Mouse (Mus musculus) mature B cell (primary cell): ENCODE data around the gene Mlf2.

Source experiments
- in situ Hi-C: fragments of 300-500 bp; cut with MboI; formaldehyde crosslinking; loops from 2 replicates; pipeline ENCODE4 v1.14.3; 2019

Gene Mlf2

GRCm38 (mm10) chr6:124913214-124913613 lies 18.0 kb upstream of the Mlf2 start:
- in situ Hi-C loops, result no loop called here

DNA sequence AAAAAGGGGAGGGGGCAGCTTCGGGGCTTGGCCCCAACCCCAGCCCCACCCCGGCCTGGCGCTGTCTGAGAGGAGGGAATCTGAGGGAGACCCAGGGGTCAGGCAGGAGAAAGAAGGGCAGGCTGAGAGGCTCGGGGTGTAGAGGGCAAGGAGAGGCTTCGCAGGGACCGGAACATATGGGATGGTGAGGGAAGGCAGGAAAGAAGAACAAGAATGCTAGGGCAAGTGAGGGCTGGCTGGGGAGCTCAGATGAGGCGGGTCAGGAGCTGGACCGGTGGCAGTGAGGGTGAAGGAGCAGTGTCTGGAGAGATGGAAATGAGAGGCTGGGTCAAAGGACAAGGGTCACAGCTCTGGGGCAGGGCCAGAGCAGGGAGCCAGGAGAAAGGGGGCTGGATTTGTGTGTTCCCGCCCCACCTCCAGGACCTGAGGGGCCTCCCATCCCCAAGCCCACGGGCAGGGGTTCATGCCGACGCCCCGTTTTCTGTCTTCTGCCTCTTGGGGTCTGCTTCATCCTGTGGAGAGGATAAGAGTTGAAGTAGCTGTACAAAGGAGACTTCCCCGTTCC lies 17.4 kb upstream of the Mlf2 start:
- in situ Hi-C loops, result no loop called here

- in situ Hi-C loops, result no loop called here
Observed at GRCm38 (mm10) chr6:124914511-124914910, 16.7 kb upstream of the Mlf2 start.

- in situ Hi-C loops, result no loop called here
Observed at GRCm38 (mm10) chr6:124915160-124915941, 15.8 kb upstream of the Mlf2 start.

GRCm38 (mm10) chr6:124915942-124916694 lies 15.1 kb upstream of the Mlf2 start:
- in situ Hi-C loops, result no loop called here

DNA sequence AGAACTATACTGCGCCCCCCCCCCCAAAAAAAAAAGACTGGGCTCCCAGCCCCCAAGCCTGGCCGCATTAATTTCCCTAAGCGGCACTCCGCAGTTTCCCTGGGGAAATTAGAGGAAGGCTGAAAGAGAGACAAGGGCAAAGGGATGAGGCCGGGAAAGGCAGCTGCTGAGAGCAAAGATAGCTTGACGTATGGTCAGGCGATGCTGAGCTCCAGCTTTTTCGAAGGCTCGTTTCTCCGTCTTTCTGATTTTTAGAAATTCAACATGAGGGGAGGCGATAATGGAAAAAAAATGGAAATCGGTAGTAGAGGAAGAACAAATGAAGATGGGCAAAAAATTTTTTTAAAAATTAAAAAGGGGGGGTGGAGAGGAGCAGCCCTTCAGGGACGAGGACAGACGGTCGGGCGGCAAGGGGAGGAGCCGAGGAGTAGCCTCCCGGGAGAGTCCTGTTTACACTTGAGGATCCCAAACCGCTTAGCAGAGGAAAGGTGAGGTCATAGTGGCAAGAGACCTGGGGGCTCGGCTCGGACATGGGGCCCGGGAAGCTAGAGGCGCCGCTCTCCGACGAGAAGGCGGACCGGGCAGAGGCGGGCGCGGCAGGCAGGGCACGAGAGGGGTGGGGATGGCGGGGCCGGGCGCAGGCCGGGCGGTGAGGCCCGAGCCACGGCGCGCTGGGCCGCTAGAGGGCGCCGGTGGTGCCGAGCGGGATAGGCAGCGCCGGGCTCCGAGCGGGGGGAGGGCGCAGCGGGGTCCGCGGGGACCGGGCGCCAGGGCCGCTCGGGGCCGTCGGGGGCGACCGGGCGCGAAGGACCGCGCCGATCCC lies 14.3 kb upstream of the Mlf2 start:
- in situ Hi-C loops, result no loop called here

- in situ Hi-C loops, result no loop called here
Observed at GRCm38 (mm10) chr6:124917518-124918330, 13.5 kb upstream of the Mlf2 start.

DNA sequence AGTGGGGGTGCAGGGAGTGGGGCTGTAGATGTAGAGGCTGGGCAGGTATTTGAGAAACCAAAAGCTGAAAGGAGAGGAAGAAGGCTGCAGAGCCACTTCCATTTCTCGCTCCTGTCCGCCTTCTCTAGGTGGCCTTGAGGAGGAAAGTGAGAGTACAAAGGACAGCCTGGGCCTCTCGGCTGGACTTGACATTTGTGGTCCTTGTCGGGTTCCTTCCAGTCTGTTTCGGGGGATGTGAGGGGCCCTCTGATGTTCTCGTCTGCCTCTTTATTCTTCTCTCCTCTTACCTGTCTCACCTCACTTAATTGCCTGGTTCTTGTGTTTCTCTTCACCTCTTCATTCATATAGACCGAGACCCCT lies 12.9 kb upstream of the Mlf2 start:
- in situ Hi-C loops, result no loop called here

DNA sequence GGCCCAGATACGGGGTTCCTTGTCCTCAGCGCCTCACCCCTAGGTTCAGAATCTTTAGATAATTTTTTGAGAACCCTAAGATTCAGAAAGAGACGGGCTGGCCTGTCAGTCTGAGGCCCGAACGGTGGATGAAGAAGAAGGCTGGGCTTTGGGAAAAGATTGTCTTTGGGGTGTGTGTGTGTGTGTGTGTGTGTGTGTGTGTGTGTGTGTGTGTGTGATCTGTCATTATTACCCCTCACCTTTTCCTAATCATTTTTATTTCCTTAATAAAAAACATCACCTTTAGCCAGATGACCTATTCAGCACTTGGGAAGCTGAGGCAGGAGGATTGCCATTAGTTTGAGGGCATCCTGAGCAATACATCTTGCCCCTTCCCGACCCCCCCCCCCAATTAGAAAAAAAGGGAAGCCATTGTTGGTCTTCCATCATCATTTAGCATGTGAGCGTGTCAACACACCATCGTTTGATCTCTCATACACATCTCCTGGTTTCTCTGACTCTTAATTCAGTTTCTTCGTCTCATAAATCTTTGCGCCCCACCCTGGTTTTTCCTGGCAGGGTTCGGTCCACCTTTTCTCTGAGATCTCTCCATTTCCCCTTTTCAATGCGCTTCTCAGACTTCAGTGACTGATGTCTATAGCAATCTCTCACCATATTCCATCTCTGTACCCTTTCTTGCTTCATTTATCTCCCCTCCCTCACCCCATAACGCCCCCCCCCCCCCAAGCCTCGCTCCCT lies 12.1 kb upstream of the Mlf2 start:
- in situ Hi-C loops, result no loop called here

- in situ Hi-C loops, result no loop called here
Observed at GRCm38 (mm10) chr6:124919695-124920317, 11.4 kb upstream of the Mlf2 start, which contains the start of gene Ptms. Ptms (minus strand) TSS chr6:124920103.

DNA sequence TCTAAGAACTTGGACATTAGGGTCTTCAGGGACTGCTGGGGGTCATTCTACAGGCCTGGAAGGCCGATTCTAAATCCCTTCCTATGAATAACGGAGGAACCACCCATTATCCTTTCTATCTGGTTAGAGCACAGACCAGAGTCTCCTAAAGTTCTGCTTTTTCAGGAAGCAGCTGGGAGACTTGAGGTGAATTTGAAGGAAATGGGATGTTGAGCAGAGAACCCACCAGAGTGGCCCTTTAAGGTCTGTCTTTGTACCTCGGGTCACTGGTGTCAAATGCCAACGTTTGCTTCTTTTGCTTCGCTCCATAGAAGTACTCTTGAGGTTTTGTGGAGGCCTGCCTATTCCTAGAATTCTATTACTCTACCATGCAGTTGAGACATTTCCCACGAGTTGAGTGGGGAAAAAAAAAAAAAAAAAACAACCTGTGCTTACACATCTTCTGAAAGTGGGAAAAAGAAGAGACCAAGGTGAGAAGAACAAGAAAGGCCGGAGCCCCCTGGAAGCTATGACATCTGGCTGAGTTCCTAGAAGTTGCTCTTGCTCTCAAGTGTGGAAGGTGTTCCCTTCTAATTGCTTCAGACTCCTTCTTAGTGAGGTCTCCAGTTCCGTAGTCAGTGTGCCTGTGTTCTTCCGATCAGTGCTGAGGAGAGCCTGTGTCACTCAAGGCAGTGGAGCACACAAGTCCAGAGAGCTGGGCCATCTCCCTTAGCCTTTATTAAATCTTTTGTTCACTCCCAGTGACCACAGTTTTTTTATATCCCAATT lies 10.7 kb upstream of the Mlf2 start:
- in situ Hi-C loops, result no loop called here

GRCm38 (mm10) chr6:124921539-124921938 lies 9.6 kb upstream of the Mlf2 start:
- in situ Hi-C loops, result no loop called here

GRCm38 (mm10) chr6:124925173-124925793 lies 5.9 kb upstream of the Mlf2 start:
- in situ Hi-C loops, result no loop called here

DNA sequence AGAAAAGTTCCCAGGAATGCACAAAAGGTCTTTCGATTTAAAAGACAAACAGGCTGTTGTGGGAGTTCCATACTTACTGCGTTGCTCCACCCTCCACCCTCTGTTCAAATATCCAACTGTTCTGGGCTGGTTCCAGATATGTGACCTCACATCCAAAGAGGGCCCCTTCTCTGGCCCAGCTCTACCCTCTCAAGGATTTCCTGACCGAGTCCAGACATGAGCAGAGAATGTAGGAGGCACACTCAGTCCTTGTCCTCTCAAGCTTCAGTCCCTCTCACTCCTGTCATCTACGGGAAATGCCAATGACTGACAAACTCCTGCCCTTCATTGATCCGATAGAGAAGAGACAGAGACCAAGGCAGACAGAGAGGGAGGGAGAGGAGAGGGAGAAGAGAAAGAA lies 5.2 kb upstream of the Mlf2 start:
- in situ Hi-C loops, result no loop called here

DNA sequence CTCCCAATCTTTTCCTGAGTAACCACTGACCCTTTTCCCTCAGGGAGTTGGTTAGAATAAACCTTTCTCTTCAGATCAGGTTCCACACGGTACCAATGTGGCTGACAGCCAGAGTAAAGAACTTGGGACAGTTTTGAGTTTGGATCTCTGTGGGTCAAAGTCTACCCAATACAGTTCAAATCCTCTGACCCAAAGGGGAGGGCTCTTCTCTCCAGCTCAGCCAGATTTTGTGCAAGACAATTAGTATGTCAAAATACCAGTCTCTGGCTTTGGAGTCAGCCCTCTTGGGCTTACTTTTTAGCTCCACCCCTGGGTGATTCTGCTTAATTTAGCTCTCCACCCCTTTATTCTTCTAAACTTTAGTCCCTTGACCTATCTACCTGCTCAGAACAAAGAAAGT lies 955 bp upstream of the Mlf2 start:
- in situ Hi-C loops, result no loop called here

- in situ Hi-C loops, result no loop called here
Observed at GRCm38 (mm10) chr6:124931525-124932313, 533 bp downstream of the Mlf2 start.

- in situ Hi-C loops, result no loop called here
Observed at GRCm38 (mm10) chr6:124932314-124932695, 1.1 kb downstream of the Mlf2 start.

DNA sequence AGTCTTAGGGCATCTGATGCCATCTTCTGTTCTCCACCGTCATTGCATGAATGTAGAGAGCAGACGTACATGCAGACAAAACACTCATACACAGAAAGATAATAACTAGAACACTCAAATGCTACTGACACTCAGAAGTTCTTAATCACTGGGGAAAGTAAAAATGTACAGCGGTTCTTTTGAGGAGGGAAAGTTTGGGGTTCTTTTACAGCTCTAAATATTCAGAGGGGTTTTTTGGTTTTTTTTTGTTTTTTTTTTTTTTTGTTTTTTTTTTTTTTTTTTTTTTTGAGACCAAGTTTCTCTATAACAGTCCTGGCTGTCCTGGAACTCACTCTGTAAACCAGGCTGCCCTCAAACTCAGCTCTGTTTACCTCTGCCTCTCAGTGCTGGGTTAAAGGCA lies 1.9 kb downstream of the Mlf2 start:
- in situ Hi-C loops, result no loop called here
